Mouse (Mus musculus): ENCODE data around the gene Tmprss9.
A peak's percentile ranks its signal among the peaks of the same experiment; 100 is the strongest.
"Not testable (repeated sequence)": the region's sequence is repeated elsewhere in the genome, so short reads cannot be mapped to it uniquely, and the experiment has no call there.

Gene Tmprss9

DNA sequence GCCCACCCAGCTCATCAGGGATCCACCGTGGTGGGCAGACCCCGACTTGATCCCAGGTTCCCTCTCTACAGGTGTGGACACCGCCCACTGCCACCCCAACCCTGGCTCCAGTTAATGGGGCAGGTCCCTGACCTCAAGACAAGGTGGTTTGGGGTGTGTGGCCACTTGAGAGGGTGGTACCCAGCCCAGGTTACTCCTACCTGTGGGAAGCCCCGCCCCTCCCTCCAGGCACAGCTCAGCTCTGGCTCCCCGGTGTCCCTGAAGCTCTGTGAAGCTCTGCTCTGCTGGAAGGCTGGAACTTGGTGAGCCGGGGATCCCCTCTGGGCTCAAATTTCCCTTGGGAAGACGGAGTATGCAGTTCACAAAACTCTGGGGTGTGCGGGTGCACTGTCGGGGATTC, at the start of gene Tmprss9:
Gene Tmprss9 (plus strand): TSS at position 268 of the 400 bp plus-strand sequence.
- no peak for DNase-seq (ENCODE audit: low read depth)

DNA sequence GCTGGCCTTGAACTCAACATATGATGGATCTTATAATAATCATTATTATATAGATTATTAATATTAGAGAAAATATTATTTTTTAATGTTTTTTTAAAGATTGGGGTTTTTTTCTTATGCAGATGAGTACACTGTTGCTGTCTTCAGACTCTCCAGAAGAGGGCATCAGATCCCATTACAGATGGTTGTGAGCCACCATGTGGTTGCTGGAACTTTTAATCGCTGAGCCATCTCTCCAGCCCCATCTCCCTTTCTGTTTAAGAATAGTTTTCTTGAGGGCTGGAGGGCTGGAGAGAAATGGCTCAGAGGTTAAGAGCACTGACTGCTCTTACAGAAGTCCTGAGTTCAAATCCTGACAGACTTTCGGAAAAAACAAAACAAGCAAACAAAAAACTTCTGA, 49.7 kb upstream of the Tmprss9 start:
- DNase-seq (ENCODE audit: low read depth): no peak

DNA sequence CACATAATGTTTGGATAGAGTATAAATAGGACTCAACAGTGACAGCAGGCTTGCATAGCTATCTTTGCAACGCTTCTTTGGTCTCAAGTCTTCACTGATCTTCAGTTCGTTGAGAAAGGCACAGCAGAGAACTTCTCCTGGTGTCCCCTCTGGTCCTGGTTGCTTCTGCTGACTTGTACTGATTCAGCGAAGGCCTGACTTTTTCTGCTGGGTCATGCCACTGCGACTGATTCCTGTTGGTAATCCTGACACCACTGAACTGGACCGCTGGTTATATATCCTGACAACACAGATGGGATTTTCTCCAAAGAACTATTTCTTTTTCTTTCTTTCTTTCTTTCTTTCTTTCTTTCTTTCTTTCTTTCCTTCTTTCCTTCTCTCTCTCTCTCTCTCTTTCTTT, 49.1 kb upstream of the Tmprss9 start:
- no peak for DNase-seq (ENCODE audit: low read depth)

- DNase-seq (ENCODE audit: low read depth): no peak
Observed at GRCm38 (mm10) chr10:80823316-80823715, 48.3 kb upstream of the Tmprss9 start.

GRCm38 (mm10) chr10:80823847-80824643, 47.6 kb upstream of the Tmprss9 start:
- DNase-seq (ENCODE audit: low read depth): no peak

GRCm38 (mm10) chr10:80824827-80825226, 46.8 kb upstream of the Tmprss9 start:
- no peak for DNase-seq (ENCODE audit: low read depth)

- peak; percentile 100 for DNase-seq (ENCODE audit: low read depth)
Observed at GRCm38 (mm10) chr10:80826151-80827062, 45.2 kb upstream of the Tmprss9 start, which contains the start of gene Oaz1. TSS of gene Oaz1 (plus strand) at chr10:80826656.

DNA sequence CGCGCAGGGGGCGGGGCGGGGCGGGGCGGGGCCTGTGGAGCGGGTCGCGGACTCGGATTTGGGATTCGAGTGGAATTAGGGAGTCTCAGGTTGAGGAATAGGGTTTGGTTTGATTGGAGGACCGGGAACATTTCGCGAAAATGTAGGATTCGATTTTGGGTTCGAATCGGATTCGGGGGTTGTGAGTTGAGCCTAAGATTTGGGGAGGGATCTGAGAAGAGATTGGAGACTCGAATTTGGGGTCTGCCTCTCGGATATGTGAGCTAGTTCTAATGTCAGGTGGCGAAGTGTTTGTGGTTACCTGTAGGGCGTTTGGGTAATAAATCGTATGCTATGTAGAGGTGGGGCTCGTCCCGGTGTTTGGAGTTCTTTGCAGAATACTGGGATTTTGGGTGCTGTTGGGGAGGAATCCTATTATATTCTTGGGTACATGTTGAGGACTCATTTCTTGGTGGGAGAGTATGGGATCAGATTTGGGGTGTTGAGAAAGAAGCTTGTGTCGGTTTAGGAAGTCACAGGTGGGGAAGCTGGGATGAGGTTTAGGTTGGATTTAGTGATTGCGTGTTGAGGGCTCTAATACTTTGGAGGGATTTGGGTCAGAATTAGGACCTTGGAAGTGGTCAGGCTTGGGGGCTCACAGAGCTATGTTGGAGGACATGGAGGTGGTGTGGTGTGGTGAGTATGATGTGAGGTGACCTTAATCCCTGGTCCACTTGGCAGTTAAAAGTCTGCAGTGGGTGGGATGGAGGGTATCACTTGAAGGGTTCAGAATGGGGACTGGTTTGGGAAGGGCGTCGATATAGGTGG, 44.4 kb upstream of the Tmprss9 start:
- DNase-seq (ENCODE audit: low read depth): no peak

GRCm38 (mm10) chr10:80827870-80828420, 43.7 kb upstream of the Tmprss9 start:
- DNase-seq (ENCODE audit: low read depth): no peak

- not testable (repeated sequence) for DNase-seq (ENCODE audit: low read depth)
Observed at GRCm38 (mm10) chr10:80828587-80828986, 43.1 kb upstream of the Tmprss9 start.

DNA sequence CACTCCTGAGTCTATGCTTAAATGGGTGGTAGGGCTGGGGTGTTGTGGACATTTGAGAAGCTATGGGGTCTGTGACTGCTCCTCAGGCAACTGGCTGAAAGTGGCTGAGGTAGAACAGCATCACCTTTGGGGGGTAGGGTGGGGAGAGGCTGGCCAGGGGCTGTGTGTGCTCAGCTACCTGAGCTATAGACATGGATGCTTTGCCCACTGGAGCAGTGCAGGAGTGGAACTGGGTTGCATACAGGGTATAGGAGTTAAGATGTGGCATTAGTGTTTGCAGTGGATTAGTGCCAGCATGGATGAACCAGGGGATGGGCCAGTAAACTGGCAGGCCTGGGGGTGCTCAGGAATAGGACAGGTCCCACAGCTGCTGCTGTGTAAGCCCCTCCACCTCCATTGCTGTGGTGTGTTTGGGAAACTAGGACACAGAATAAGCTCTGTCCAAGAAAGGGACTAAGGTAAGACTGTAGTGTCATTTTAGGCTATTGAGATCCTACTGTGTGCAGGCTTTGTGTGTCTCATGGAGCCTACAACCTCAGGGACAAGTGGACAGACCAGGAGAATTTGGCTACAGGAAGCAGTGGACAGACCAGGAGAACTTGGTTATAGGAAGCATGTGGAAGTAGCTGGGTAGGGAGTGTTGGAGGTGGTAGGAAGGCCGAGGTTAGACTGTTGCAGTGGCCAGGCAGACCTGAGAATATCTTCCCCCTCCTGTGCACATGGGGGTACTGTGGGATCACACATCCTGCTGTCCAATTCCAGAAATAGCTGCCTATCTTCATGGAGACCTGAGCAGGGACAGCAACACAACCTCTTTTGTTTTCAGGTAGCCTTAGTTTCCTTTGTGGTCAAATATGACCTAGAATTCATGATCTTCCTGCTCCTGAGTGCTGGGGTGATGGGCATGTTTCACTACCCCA, 42.0 kb upstream of the Tmprss9 start:
- no peak for DNase-seq (ENCODE audit: low read depth)

DNA sequence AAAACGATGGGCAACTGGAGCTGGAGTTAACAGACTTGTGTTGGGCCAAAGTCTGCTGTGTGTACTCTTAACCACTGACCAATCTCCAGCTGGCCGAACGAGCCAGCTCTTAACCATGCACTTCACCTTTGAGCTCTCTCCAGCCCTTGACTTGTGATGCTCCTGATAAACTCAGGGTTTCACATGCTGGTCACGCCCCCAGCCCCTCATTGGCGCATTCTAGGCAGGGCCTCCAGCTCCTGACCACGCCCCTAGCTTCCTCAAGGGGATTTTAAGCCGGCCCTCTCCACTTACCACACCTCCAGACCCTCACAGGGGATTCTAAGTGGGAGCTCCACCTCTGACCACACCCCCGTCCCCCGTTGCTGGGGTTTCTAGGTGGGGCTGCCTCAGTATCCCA, 40.5 kb upstream of the Tmprss9 start:
- peak; percentile 85 for DNase-seq (ENCODE audit: low read depth)

DNA sequence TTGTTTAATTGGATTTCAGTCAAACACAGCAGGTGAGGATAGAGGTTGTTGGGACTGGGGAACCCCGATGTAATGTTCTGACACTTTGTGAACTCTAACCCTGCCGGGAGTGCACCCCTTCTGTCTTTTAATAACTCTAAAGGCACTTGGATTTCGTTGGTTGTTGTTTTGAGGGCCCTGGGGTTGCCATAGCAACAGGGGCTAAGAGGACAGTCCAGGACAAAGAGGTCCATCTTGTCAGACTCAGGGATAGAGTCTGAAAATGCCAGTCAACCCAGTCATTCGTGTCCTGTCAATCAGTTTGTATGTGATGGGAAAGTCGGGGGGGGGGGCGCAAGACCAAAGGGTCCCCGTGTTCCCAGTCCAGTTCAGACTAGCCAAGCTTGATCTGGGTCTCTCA, 38.8 kb upstream of the Tmprss9 start:
- DNase-seq (ENCODE audit: low read depth): no peak

- no peak for DNase-seq (ENCODE audit: low read depth)
Observed at GRCm38 (mm10) chr10:80835617-80836016, 36.0 kb upstream of the Tmprss9 start.

DNA sequence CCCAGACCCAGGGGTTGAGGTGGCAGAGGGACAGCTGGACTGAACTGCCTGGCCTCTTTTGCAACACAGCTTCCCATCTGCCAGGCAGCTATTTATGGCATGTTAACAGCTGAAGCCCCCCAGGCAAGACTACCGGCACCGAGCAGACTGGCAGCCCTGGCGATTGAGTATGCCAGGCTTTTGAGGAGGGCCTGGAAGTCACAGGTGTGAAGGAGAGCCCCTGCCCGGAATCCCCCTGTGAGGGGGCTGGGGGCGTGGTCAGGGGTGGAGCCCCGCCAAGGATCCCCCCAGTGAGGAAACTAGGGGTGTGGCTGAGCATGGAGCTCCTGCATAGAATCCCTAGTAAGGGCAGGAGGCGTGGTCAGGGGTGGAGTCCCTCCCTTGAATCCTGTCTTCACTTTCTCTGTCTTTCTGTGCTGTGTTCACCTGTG, 34.7 kb upstream of the Tmprss9 start:
- no peak for DNase-seq (ENCODE audit: low read depth)

DNA sequence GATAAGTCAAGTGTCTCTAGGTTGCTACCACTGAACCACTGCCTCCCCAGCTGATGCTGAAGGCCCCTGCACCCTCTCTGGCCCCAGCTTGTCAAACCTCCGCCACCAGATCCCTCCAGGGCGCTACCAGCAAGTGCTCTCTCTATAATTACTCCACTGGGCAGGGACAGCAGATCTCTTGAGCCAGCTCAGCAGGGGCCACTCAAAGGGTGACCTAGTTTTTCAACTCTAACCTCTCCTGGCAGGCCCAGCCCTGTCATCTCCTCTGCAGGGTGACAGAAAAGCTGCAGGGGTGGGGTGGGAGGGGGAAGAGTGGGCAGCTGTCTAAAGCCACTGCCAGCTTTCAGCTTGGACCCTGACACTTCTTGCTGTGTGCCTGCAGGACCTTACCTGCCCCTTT, 33.8 kb upstream of the Tmprss9 start:
- DNase-seq (ENCODE audit: low read depth): no peak

DNA sequence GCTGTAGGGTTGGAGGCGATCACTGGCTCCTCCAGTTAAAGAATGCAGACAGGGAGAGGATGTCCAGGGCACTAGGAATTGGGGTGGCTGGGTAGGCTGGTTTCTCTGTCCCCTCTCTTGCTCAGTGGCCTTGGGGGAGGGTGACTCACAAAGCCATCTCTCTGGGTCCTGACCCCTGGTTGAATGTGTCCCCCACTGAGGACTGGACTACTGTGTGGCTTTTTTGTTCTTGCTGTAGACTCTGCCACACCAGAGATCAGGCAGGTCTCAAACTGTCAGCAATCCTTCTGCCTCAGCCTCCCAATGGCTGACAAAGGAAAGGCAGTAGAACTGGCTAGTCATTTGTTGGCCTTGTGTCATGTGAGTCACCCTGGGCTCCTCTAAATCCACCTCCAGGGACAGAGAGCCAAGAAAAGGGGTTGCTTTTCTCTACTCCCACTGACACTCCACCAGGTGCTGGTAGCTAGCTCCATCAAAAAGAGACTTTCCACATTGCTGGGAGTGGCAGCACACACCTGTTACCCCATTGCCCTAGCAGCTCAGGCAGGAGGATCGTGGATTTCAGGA, 33.2 kb upstream of the Tmprss9 start:
- DNase-seq (ENCODE audit: low read depth): no peak

DNA sequence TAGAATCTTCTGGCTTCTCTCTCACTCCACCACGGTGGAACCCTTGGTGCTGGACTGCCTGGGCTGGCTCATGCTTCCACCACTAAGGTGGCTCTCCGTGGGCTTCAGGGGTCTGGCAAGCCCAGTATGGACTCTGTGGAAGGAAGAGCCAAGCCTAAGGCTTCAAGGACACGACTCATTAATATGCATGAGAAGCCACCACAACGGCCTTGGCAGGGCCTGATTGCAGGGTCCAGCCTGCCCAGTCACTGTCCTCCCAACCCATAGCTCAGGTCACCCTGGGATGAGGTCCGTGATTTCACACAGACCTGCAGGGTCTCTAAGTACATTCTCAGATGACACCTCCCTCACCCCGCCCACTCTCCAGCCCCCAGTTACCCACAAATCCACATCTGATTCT, 31.8 kb upstream of the Tmprss9 start:
- no peak for DNase-seq (ENCODE audit: low read depth)

DNA sequence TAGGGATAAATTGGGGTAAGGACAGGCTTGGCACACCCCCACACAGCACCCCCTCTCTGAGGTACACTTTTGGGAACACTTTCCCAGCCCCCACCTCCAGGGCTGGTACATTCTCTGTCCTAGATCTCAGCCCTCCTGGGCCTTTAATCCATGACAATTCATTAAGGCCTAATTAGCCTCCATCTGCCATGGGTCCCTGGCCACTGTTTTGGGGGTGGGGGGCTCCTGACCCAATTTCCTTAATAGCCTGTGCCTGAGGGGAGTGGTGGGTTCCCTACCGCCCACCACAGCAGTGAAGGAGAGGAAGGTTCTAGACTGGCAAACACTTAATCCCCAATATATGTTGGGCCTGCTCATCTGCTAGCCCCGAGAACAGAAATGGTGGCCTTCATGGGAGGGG, 30.0 kb upstream of the Tmprss9 start:
- DNase-seq (ENCODE audit: low read depth): no peak

- no peak for DNase-seq (ENCODE audit: low read depth)
Observed at GRCm38 (mm10) chr10:80842334-80842733, 29.3 kb upstream of the Tmprss9 start.
